Mouse (Mus musculus) stomach, postnatal 0 days (tissue): ENCODE results near the gene Msrb3.

Experiments
- CTCF ChIP-seq: IDR thresholded peaks from 2 replicates; pipeline ENCODE4 v1.5.1; 2016; ENCODE audit warnings: antibody characterized with exemption, low read depth, mild to moderate bottlenecking, moderate library complexity
- EP300 ChIP-seq: optimal IDR thresholded peaks from 2 replicates; pipeline ENCODE3; 2016; ENCODE audit warnings: antibody characterized with exemption

GRCm38 (mm10) chr10:120825594-120825993 lies 73.3 kb downstream of the Msrb3 start:
- TF ChIP-seq CTCF (no peak), EP300 (no peak)
